Mouse (Mus musculus): ENCODE results near the gene Hist1h3c. TPM values are rescaled to one million over a fixed set of nuclear protein-coding genes. Genes with fewer than 3 reads are reported as not detected.
"Not testable (repeated sequence)": the region's sequence is repeated elsewhere in the genome, so short reads cannot be mapped to it uniquely, and the experiment has no call there.

Hist1h3c gene
- polyA plus RNA-seq, 1 experiment from 2014 or later = 3.9 TPM

- Histone ChIP-seq H3K27ac (replicated peaks) (no peak overlapping the region), H3K4me3 (no peak overlapping the region), H3K27me3 (no peaks in the 10 kb centered on the region), H3K36me3 (no peaks in the 10 kb centered on the region), H3K4me1 (no peaks in the 10 kb centered on the region), H3K9ac (replicated peaks) (no peak overlapping the region), H3K4me2 (replicated peaks) (no peak overlapping the region), H3K9me3 (no peaks in the 10 kb centered on the region)
- ATAC-seq (replicated peaks) = peak; percentile 53; the same call in 1 of the 2 replicates
- 25% methylated on average over 8 of the region's 8 CpGs for WGBS
Measured at GRCm38 (mm10) chr13:23732156-23732804, 13.1 kb downstream of the Hist1h3c start.

DNA sequence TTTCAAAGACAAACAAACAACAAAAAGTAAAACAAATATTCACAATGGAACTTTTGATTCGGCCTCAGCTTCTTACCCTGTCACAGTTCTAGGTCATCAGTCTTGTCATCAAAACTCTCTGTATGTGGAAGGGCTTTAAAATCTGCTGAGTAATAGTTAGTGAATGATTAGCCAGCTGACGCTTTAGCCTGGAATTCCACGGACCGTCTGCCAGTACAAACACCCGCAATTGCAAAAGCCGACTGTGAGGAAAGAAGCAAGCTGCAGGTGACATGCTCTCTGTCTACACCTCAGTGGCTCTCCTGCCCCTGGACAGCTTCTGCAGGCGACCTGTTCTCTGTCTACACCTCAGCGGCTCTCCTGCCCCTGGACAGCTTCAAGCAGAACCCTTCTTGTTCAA is 14.9 kb downstream of the Hist1h3c start:
- no peaks in the 10 kb centered on the region for H3K27me3 ChIP-seq
- no peak overlapping the region for H3K27ac ChIP-seq (replicated peaks)
- H3K9me3 ChIP-seq = no peaks in the 10 kb centered on the region
- ATAC-seq (replicated peaks) = no peak
- 56% methylated on average over 8 of the region's 8 CpGs for WGBS
- H3K4me2 ChIP-seq (replicated peaks) = no peak overlapping the region
- no peak overlapping the region for H3K9ac ChIP-seq (replicated peaks)
- no peaks in the 10 kb centered on the region for H3K4me1 ChIP-seq
- no peaks in the 10 kb centered on the region for H3K36me3 ChIP-seq
- no peak overlapping the region for H3K4me3 ChIP-seq

- H3K27ac ChIP-seq (replicated peaks) = no peak overlapping the region
- H3K4me2 ChIP-seq (replicated peaks) = no peak overlapping the region
- no peak for ATAC-seq (replicated peaks)
Measured at GRCm38 (mm10) chr13:23729706-23730105, 15.7 kb downstream of the Hist1h3c start.

DNA sequence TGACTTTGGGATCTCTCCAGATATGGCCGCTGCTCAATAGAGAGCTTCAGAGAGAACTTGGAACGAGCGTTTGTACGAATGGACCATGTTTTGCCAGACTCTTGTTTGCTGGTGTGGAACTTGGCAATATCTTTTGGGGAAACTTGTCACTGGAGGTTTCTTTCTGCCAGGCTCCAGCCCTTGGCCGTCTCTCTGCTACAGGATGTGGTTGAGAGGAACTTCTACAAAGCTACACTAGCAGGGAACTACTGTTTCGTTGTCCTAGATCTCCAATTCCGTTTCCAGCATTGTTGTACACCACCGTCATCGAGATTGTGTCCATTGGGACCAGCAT is 16.2 kb downstream of the Hist1h3c start:
- H3K27ac ChIP-seq (replicated peaks) = no peak overlapping the region
- no peaks in the 10 kb centered on the region for H3K4me1 ChIP-seq
- no peaks in the 10 kb centered on the region for H3K27me3 ChIP-seq
- no peak overlapping the region for H3K4me3 ChIP-seq
- H3K9ac ChIP-seq (replicated peaks) = no peak overlapping the region
- H3K4me2 ChIP-seq (replicated peaks) = no peak overlapping the region
- 88% methylated on average over 9 of the region's 9 CpGs for WGBS
- no peaks in the 10 kb centered on the region for H3K36me3 ChIP-seq
- ATAC-seq (replicated peaks) = no peak
- no peaks in the 10 kb centered on the region for H3K9me3 ChIP-seq

More at GRCm38 (mm10) chr13:23729706-23730105, 15.7 kb downstream of the Hist1h3c start:
- WGBS = 92% methylated on average over 5 of the region's 5 CpGs
- H3K9ac ChIP-seq (replicated peaks) = no peak overlapping the region
- H3K36me3 ChIP-seq = no peaks in the 10 kb centered on the region
- H3K27me3 ChIP-seq = no peaks in the 10 kb centered on the region
- H3K4me1 ChIP-seq = no peaks in the 10 kb centered on the region
- no peaks in the 10 kb centered on the region for H3K9me3 ChIP-seq
- no peak overlapping the region for H3K4me3 ChIP-seq

GRCm38 (mm10) chr13:23728472-23729191 is 16.8 kb downstream of the Hist1h3c start:
- H3K27ac ChIP-seq (replicated peaks) = no peak overlapping the region
- H3K4me3 ChIP-seq = no peak overlapping the region
- no peak overlapping the region for H3K4me2 ChIP-seq (replicated peaks)
- H3K36me3 ChIP-seq = no peaks in the 10 kb centered on the region
- no peaks in the 10 kb centered on the region for H3K4me1 ChIP-seq
- H3K9me3 ChIP-seq = no peaks in the 10 kb centered on the region
- 91% methylated on average over 18 of the region's 18 CpGs for WGBS
- H3K9ac ChIP-seq (replicated peaks) = no peak overlapping the region
- H3K27me3 ChIP-seq = no peaks in the 10 kb centered on the region
- no peak for ATAC-seq (replicated peaks)

- 60% methylated on average over 1 of the region's 1 CpGs for WGBS
- H3K4me2 ChIP-seq (replicated peaks) = no peak overlapping the region
- no peak overlapping the region for H3K9ac ChIP-seq (replicated peaks)
- H3K4me3 ChIP-seq = no peak overlapping the region
- ATAC-seq (replicated peaks) = no peak
- H3K9me3 ChIP-seq = no peaks in the 10 kb centered on the region
- H3K27me3 ChIP-seq = no peaks in the 10 kb centered on the region
- H3K4me1 ChIP-seq = no peaks in the 10 kb centered on the region
- no peaks in the 10 kb centered on the region for H3K36me3 ChIP-seq
- H3K27ac ChIP-seq (replicated peaks) = no peak overlapping the region
Measured at GRCm38 (mm10) chr13:23725213-23725612, 20.2 kb downstream of the Hist1h3c start.

GRCm38 (mm10) chr13:23724239-23724638 is 21.2 kb downstream of the Hist1h3c start:
- H3K27me3 ChIP-seq = no peaks in the 10 kb centered on the region
- no peak overlapping the region for H3K4me3 ChIP-seq
- no peaks in the 10 kb centered on the region for H3K4me1 ChIP-seq
- H3K9ac ChIP-seq (replicated peaks) = no peak overlapping the region
- 90% methylated on average over 4 of the region's 4 CpGs for WGBS
- H3K9me3 ChIP-seq = no peaks in the 10 kb centered on the region
- ATAC-seq (replicated peaks) = no peak
- no peaks in the 10 kb centered on the region for H3K36me3 ChIP-seq
- no peak overlapping the region for H3K4me2 ChIP-seq (replicated peaks)
- no peak overlapping the region for H3K27ac ChIP-seq (replicated peaks)

DNA sequence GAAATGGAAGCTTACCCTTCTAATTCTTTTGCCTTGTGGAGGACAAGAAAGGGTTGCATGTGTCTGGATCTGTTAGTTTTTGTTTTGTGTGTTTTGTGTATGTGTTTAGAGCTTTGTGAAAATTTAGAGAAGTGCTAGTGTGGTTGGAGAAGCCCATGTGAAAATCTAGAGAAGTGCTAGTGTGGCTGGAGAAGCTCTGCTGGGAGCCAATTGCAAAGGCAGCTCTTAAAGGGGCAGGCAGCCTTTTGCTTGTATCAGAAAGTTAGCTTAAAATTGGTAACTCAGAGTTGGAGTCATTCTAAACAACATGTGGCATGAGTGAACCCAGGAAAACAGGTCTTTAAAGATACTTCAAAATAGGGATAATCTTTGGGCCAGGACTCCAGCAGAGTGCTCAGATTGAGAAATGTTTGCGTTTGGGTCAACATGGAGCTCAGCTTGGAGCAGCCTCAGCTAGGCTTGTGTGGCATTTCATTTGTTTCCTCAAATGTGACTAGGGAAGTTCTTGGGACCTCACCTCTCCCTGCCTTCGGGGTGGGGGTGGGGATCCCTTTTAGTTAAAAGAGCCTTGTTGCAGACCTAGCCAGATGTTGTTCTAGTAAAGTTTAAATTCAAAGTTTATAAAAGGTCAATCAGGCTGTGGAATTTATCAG is 27.7 kb downstream of the Hist1h3c start:
- not testable (repeated sequence) for H3K36me3 ChIP-seq; H3K4me1 ChIP-seq; H3K27ac ChIP-seq (replicated peaks); H3K27me3 ChIP-seq; H3K4me2 ChIP-seq (replicated peaks); ATAC-seq (replicated peaks); H3K9me3 ChIP-seq; H3K4me3 ChIP-seq; H3K9ac ChIP-seq (replicated peaks)
- WGBS = 10% methylated on average over 2 of the region's 2 CpGs

- H3K36me3 ChIP-seq = no peaks in the 10 kb centered on the region
- 63% methylated on average over 11 of the region's 11 CpGs for WGBS
- H3K9ac ChIP-seq (replicated peaks) = no peak overlapping the region
- no peak for ATAC-seq (replicated peaks)
- H3K27me3 ChIP-seq = no peaks in the 10 kb centered on the region
- H3K4me2 ChIP-seq (replicated peaks) = no peak overlapping the region
- no peaks in the 10 kb centered on the region for H3K9me3 ChIP-seq
- H3K27ac ChIP-seq (replicated peaks) = no peak overlapping the region
- H3K4me3 ChIP-seq = no peak overlapping the region
- no peaks in the 10 kb centered on the region for H3K4me1 ChIP-seq
Measured at GRCm38 (mm10) chr13:23717176-23717575, 28.2 kb downstream of the Hist1h3c start.

DNA sequence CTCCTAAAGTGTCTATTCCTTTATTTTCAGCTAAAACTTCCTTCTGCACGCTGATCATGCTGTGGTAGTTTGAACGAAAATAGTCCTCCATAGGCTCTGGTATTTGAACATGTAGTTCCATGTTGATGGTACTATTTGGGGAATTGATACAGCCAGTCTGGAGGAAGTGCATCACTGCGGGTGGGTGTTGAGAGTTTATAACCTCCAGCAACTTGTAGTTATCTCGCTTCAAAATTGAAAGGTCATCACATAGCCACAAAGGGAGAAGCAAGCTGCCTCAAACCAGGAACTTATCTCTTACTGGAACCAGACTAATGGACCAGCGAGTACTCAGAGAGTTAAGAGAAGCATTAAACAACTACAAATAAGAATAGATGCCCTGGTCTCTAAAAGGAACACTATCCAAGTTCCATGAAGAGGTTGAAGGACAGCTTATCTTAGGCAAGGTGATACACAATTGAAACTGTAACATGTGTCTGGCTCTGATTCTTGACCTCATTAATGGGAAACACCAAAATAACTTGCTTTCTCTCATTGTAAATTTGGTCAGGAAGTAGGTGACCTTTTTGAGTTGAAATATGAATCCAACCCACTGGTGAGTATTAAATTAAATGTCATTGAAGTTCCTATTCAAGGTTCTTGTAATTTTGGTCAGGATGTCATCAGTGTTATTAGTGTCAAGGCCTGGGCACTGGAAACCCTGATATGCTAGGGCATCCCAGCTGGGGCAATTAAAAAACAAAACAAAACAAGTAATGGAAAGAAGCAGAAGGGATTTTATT is 28.9 kb downstream of the Hist1h3c start:
- no peaks in the 10 kb centered on the region for H3K36me3 ChIP-seq
- no peak overlapping the region for H3K4me3 ChIP-seq
- no peaks in the 10 kb centered on the region for H3K4me1 ChIP-seq
- WGBS = 86% methylated on average over 5 of the region's 5 CpGs
- H3K27ac ChIP-seq (replicated peaks) = no peak overlapping the region
- no peak for ATAC-seq (replicated peaks)
- H3K4me2 ChIP-seq (replicated peaks) = no peak overlapping the region
- H3K9ac ChIP-seq (replicated peaks) = no peak overlapping the region
- H3K9me3 ChIP-seq = no peaks in the 10 kb centered on the region
- H3K27me3 ChIP-seq = no peaks in the 10 kb centered on the region

- peak within 1 kb of the TSS; percentile 33 for H3K4me3 ChIP-seq
- WGBS = 5% methylated on average over 17 of the region's 17 CpGs
- no peaks in the 10 kb centered on the region for H3K36me3 ChIP-seq
- ATAC-seq (replicated peaks) = peak; percentile 58; the same call in 1 of the 2 replicates
- no peaks in the 10 kb centered on the region for H3K9me3 ChIP-seq
- peak within 1 kb of the TSS; percentile 48 for H3K4me2 ChIP-seq (replicated peaks)
- no peaks in the 10 kb centered on the region; the same call in 1 of the 2 replicates for H3K27me3 ChIP-seq
- no peak within 1 kb of the TSS for H3K27ac ChIP-seq (replicated peaks)
- peaks cover 16% of the 10 kb centered on the region for H3K4me1 ChIP-seq
- peak within 1 kb of the TSS; percentile 43 for H3K9ac ChIP-seq (replicated peaks)
Measured at GRCm38 (mm10) chr13:23710374-23711089, 34.9 kb downstream of the Hist1h3c start, which contains the start of gene Hfe. Hfe (minus strand) TSS chr13:23710854.
